39 mouse cellular contexts compared by ENCODE assay signal in genomic region chr11:77748996-77749395, GRCm38 (mm10). TPM values are rescaled to one million over a fixed set of nuclear protein-coding genes. Genes with fewer than 3 reads are reported as not detected.
"Had no signal": no experiment of that assay in that cellular context is flagged by ENCODE, and none has a peak within 500 bp of the region (broad histone marks: within the 10 kb centered on the region; RNA-seq: fewer than 3 reads in every experiment).

No protein-coding gene starts in this region.

- H3K27ac ChIP-seq: gastrocnemius, adult 2 months; heart, embryonic 10.5 days; hindbrain, embryonic 10.5 days; hindbrain, embryonic 12.5 days; hindbrain, embryonic 14.5 days; intestine, embryonic 15.5 days; layer of hippocampus, adult 2 months; left cerebral cortex, adult 2 months; limb, embryonic 10.5 days; limb, embryonic 12.5 days; liver, embryonic 13.5 days; liver, embryonic 15.5 days had no signal

- H3K27me3 ChIP-seq: heart, embryonic 12.5 days; hindbrain, embryonic 12.5 days; intestine, embryonic 15.5 days; liver, embryonic 13.5 days; liver, embryonic 15.5 days had no signal

- ATAC-seq: inflammation-experienced regulatory T-cells, adult 6 months; intestine, embryonic 15.5 days; intestine, postnatal 0 days had no signal

- DNase-seq: gastrocnemius, adult 2 months; gastrocnemius, postnatal 10 days; gastrocnemius, postnatal 25 days; heart, adult 18-20 months; heart, postnatal 10 days; heart, postnatal 4 days; kidney, adult 18-20 months; kidney, adult 8-10 months; kidney, postnatal 10 days; kidney, postnatal 25 days; kidney, postnatal 4 days; liver; liver, embryonic 13.5 days had no signal

- H3K4me2 ChIP-seq: heart, embryonic 12.5 days; hindbrain, embryonic 12.5 days; hindbrain, embryonic 14.5 days; intestine, embryonic 15.5 days; limb, embryonic 12.5 days; liver, embryonic 11.5 days; liver, embryonic 13.5 days; liver, embryonic 15.5 days had no signal

- H3K9me3 ChIP-seq: heart, embryonic 10.5 days; heart, embryonic 12.5 days; hindbrain, embryonic 10.5 days; hindbrain, embryonic 12.5 days; intestine, embryonic 15.5 days; limb, embryonic 10.5 days; limb, embryonic 12.5 days; liver, embryonic 13.5 days; liver, embryonic 15.5 days had no signal

- H3K36me3 ChIP-seq: heart, embryonic 10.5 days; heart, embryonic 12.5 days; hindbrain, embryonic 10.5 days; hindbrain, embryonic 12.5 days; intestine, embryonic 15.5 days; limb, embryonic 10.5 days; limb, embryonic 12.5 days; liver, embryonic 13.5 days; liver, embryonic 15.5 days had no signal

- H3K9ac ChIP-seq: heart, embryonic 12.5 days; hindbrain, embryonic 12.5 days; hindbrain, embryonic 14.5 days; intestine, embryonic 15.5 days; limb, embryonic 12.5 days; liver, embryonic 13.5 days; liver, embryonic 15.5 days had no signal

- H3K4me1 ChIP-seq: heart, embryonic 10.5 days; heart, embryonic 12.5 days; hindbrain, embryonic 10.5 days; hindbrain, embryonic 12.5 days; intestine, embryonic 15.5 days; limb, embryonic 10.5 days; limb, embryonic 12.5 days had no signal

- H3K4me3 ChIP-seq: gastrocnemius, adult 2 months; heart, embryonic 10.5 days; heart, embryonic 12.5 days; hindbrain, embryonic 10.5 days; hindbrain, embryonic 12.5 days; intestine, embryonic 15.5 days; layer of hippocampus, adult 2 months; left cerebral cortex, adult 2 months; limb, embryonic 10.5 days; limb, embryonic 12.5 days; liver, embryonic 13.5 days; liver, embryonic 15.5 days had no signal

RNA-seq across cellular contexts. Expression of gene Cryba1, which starts 23.9 kb away (rescaled TPM):
- total RNA-seq: gastrocnemius, adult 2 months; gastrocnemius, postnatal 10 days; gastrocnemius, postnatal 25 days; gastrocnemius, postnatal 4 days; granulocyte monocyte progenitor cell, adult 5-6 weeks; heart, adult 18-20 months; heart, adult 8-10 months; heart, postnatal 10 days; heart, postnatal 25 days; heart, postnatal 4 days; layer of hippocampus, adult 2 months; layer of hippocampus, postnatal 25 days; left cerebral cortex, adult 2 months; left cerebral cortex, postnatal 25 days had no signal
- polyA plus RNA-seq: heart, embryonic 10.5 days; heart, embryonic 12.5 days; heart, embryonic 14.5 days; heart, embryonic 16.5 days; intestine, embryonic 15.5 days; intestine, postnatal 0 days; kidney, embryonic 14.5 days; kidney, embryonic 16.5 days; limb, embryonic 10.5 days; limb, embryonic 12.5 days; limb, embryonic 14.5 days; liver, embryonic 11.5 days; liver, embryonic 13.5 days; liver, embryonic 15.5 days had no signal

RNA-seq across cellular contexts. Expression of gene Gm10277, which starts 38.6 kb away (rescaled TPM):
- total RNA-seq: gastrocnemius, adult 2 months; gastrocnemius, postnatal 10 days; gastrocnemius, postnatal 25 days; gastrocnemius, postnatal 4 days; granulocyte monocyte progenitor cell, adult 5-6 weeks; heart, adult 18-20 months; heart, adult 8-10 months; heart, postnatal 10 days; heart, postnatal 25 days; heart, postnatal 4 days; layer of hippocampus, adult 2 months; layer of hippocampus, postnatal 10 days; layer of hippocampus, postnatal 25 days; left cerebral cortex, adult 2 months; left cerebral cortex, postnatal 25 days had no signal
